Mouse (Mus musculus) forebrain, embryonic 16.5 days (tissue): ENCODE measurements around the gene Gm4181. TPM values are rescaled to one million over a fixed set of nuclear protein-coding genes. Genes with fewer than 3 reads are reported as not detected.
"Not testable (repeated sequence)": the region's sequence is repeated elsewhere in the genome, so short reads cannot be mapped to it uniquely, and the experiment has no call there.

Source experiments
- ATAC-seq: fragments of 200-750 bp; cut with Nextera tagmentation; 2 replicates; pipeline ENCODE4 v1.8.0; 2017; ENCODE audit warnings: mild to moderate bottlenecking, moderate library complexity
- H3K27ac ChIP-seq: fragments of 300-500 bp; sonication (generic); 2 replicates; pipeline ENCODE4 v1.5.1; 2014; ENCODE audit warnings: low read length, control low read depth
- H3K27me3 ChIP-seq: fragments of 300-500 bp; sonication (generic); replicated peaks from 2 replicates; pipeline ENCODE4 v1.6.1; 2014; ENCODE audit warnings: low read length; ENCODE audit not compliant: control insufficient read depth, insufficient read depth
- H3K36me3 ChIP-seq: fragments of 300-500 bp; sonication (generic); 2 replicates; pipeline ENCODE4 v1.6.1; 2014; ENCODE audit not compliant: control insufficient read depth, insufficient read depth
- H3K4me1 ChIP-seq: fragments of 300-500 bp; sonication (generic); replicated peaks from 2 replicates; pipeline ENCODE4 v1.6.1; 2014; ENCODE audit warnings: low read length; ENCODE audit not compliant: control insufficient read depth, insufficient read depth
- H3K4me2 ChIP-seq: fragments of 300-500 bp; sonication (generic); 2 replicates; pipeline ENCODE4 v1.6.1; 2014; ENCODE audit warnings: mild to moderate bottlenecking, low read length, control low read depth
- H3K4me3 ChIP-seq: fragments of 300-500 bp; sonication (generic); replicated peaks from 2 replicates; pipeline ENCODE4 v1.5.1; 2014; ENCODE audit warnings: mild to moderate bottlenecking, low read length, control low read depth
- H3K9ac ChIP-seq: fragments of 300-500 bp; sonication (generic); replicated peaks from 2 replicates; pipeline ENCODE4 v1.6.1; 2014; ENCODE audit warnings: low read depth, low read length, control low read depth
- H3K9me3 ChIP-seq: fragments of 300-500 bp; sonication (generic); 2 replicates; pipeline ENCODE4 v1.6.1; 2016; ENCODE audit warnings: low read length; ENCODE audit not compliant: control insufficient read depth
- WGBS: fragments of 180-500 bp; shearing (Covaris S2); extraction: QIAGEN DNeasy Blood & Tissue Kit; methylation state at CpG from one replicate; pipeline ENCODE4 v1.1.7; 2014; 5-methylcytosine and 5-hydroxymethylcytosine counted together
- polyA plus RNA-seq: library from polyadenylated mRNA; unstranded; fragments of >200 nt; fragmentation: Nextera tagmentation; extraction: Ambion mirVana; gene quantifications from 2 replicates; pipeline ENCODE4 v1.2.1, GENCODE M21; 2015

Gm4181 gene
- polyA plus RNA-seq, result not detected in 2 replicates

GRCm38 (mm10) chr14:51635566-51635965, at the start of gene Gm4181:
Gene Gm4181, minus strand, starts transcription at chr14:51635666.
- H3K4me2 ChIP-seq, H3K27me3 ChIP-seq, H3K4me3 ChIP-seq, H3K27ac ChIP-seq, H3K9ac ChIP-seq, H3K36me3 ChIP-seq, H3K4me1 ChIP-seq, H3K9me3 ChIP-seq, ATAC-seq: not testable (repeated sequence)
- WGBS, result 67% methylated on average over 1 of the region's 1 CpGs

GRCm38 (mm10) chr14:51677269-51677668, 41.8 kb upstream of the Gm4181 start:
- no peak overlapping the region for H3K9ac ChIP-seq
- H3K4me2 ChIP-seq, result no peak overlapping the region
- no peaks in the 10 kb centered on the region for H3K4me1 ChIP-seq
- 92% methylated on average over 5 of the region's 5 CpGs for whole genome bisulfite sequencing
- H3K36me3 ChIP-seq, result no peaks in the 10 kb centered on the region
- no peak for ATAC-seq
- no peak overlapping the region for H3K4me3 ChIP-seq
- H3K9me3 ChIP-seq, result no peaks in the 10 kb centered on the region
- no peak overlapping the region for H3K27ac ChIP-seq
- H3K27me3 ChIP-seq, result no peaks in the 10 kb centered on the region

GRCm38 (mm10) chr14:51632426-51632825, 3.0 kb downstream of the Gm4181 start:
- 95% methylated on average over 1 of the region's 1 CpGs for WGBS
- H3K27me3 ChIP-seq, H3K4me3 ChIP-seq, ATAC-seq, H3K9ac ChIP-seq, H3K4me1 ChIP-seq, H3K27ac ChIP-seq, H3K4me2 ChIP-seq, H3K9me3 ChIP-seq, H3K36me3 ChIP-seq: not testable (repeated sequence)

GRCm38 (mm10) chr14:51611210-51611609, 24.3 kb downstream of the Gm4181 start, which contains the start of gene Gm17078:
Gene Gm17078, minus strand, starts transcription at chr14:51611310.
- no peak for ATAC-seq
- Histone ChIP-seq H3K36me3 (no peaks in the 10 kb centered on the region), H3K4me3 (no peak within 1 kb of the TSS), H3K4me2 (no peak within 1 kb of the TSS), H3K9me3 (no peaks in the 10 kb centered on the region), H3K9ac (no peak within 1 kb of the TSS), H3K27ac (no peak within 1 kb of the TSS), H3K4me1 (no peaks in the 10 kb centered on the region), H3K27me3 (no peaks in the 10 kb centered on the region)
- WGBS, result 86% methylated on average over 1 of the region's 1 CpGs

- H3K36me3 ChIP-seq, H3K4me2 ChIP-seq, H3K9me3 ChIP-seq, H3K27me3 ChIP-seq, H3K4me1 ChIP-seq, ATAC-seq, H3K27ac ChIP-seq, H3K4me3 ChIP-seq, H3K9ac ChIP-seq: not testable (repeated sequence)
- 91% methylated on average over 4 of the region's 4 CpGs for WGBS
These were observed 43.4 kb downstream of the Gm4181 start, which contains the start of gene Gm17174 for GRCm38 (mm10) chr14:51592039-51592438. Gene Gm17174, minus strand, starts transcription at chr14:51592139.

Other genes starting within 250 kb of the Gm4181 start
- gene Vmn2r88, start 224.8 kb downstream of the Gm4181 start, polyA plus RNA-seq, result not detected in 2 replicates
- not detected in 2 replicates for gene Vmn2r89, start 183.8 kb downstream of the Gm4181 start, polyA plus RNA-seq
- not detected in 2 replicates for gene Gm5622, start 82.9 kb downstream of the Gm4181 start, polyA plus RNA-seq
- not detected in 2 replicates for gene Gm17175, start 61.6 kb downstream of the Gm4181 start, polyA plus RNA-seq
- not detected in 2 replicates for gene Gm17174, start 43.5 kb downstream of the Gm4181 start, polyA plus RNA-seq
- not detected in 2 replicates for gene Gm17078, start 24.4 kb downstream of the Gm4181 start, polyA plus RNA-seq
- not detected in 2 replicates for gene Gm17079, start 59.8 kb upstream of the Gm4181 start, polyA plus RNA-seq
- not detected in 2 replicates for gene Gm5800, start 81.5 kb upstream of the Gm4181 start, polyA plus RNA-seq
- not detected in 2 replicates for gene Ang4, start 137.9 kb upstream of the Gm4181 start, polyA plus RNA-seq
- not detected in 2 replicates for gene AY358078, start 164.4 kb upstream of the Gm4181 start, polyA plus RNA-seq
- gene Ear6, start 218.0 kb upstream of the Gm4181 start, polyA plus RNA-seq, result not detected in 2 replicates
- gene Mettl17, start 249.2 kb upstream of the Gm4181 start, polyA plus RNA-seq, result 69.0 and 94.7 TPM in 2 replicates